Mouse (Mus musculus) brain, embryonic 14.5 days (tissue): Measurements from ENCODE around the gene Gcnt7. TPM values are rescaled to one million over a fixed set of nuclear protein-coding genes. Genes with fewer than 3 reads are reported as not detected.

Experiments
- DNase-seq: peaks from one replicate; pipeline ENCODE4 v3.0.0-alpha.2; 2011; ENCODE audit warnings: low read depth
- CTCF ChIP-seq: fragments of 200-500 bp; IDR thresholded peaks from 2 replicates; pipeline ENCODE4 v1.5.1; 2012; ENCODE audit warnings: inconsistent platforms, mild to moderate bottlenecking, moderate library complexity, borderline replicate concordance; ENCODE audit not compliant: insufficient read depth, insufficient read length; ENCODE audit errors: extremely low read depth
- POLR2A ChIP-seq: fragments of 200-500 bp; IDR thresholded peaks from 2 replicates; pipeline ENCODE4 v1.6.1; 2012; ENCODE audit warnings: mild to moderate bottlenecking, inconsistent platforms, borderline replicate concordance; ENCODE audit not compliant: poor library complexity, insufficient read depth, insufficient read length, severe bottlenecking; ENCODE audit errors: extremely low read depth
- polyA plus RNA-seq: library from polyadenylated mRNA; depleted of rRNA; stranded (reverse); fragments of >200 nt; gene quantifications from 2 replicates; pipeline ENCODE4 v1.2.3, GENCODE M21; 2012

The Gcnt7 gene
- polyA plus RNA-seq, 1 experiment = not detected

DNA sequence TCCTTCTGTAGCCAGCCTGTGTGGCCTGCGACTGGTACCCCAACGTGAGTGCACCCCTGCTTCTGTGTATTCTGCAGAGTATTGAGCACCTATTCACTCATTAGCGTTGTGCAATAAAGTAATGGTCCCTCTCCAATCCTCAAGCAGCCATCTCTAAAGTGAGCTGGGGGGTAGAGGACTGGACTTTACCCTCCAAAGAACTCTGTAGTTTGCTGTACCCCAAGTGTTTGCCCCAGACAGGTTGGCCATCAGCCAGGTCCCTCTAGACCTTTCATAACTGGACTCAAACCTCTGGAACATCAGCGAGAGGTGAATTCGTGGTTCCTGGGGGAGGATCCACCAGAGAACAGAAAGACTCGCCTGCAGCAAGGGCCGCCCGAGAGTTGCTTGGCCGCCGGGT, 5.9 kb downstream of the Gcnt7 start:
- TF ChIP-seq POLR2A = no peak
- TF ChIP-seq CTCF = no peak
- no peak for DNase-seq

DNA sequence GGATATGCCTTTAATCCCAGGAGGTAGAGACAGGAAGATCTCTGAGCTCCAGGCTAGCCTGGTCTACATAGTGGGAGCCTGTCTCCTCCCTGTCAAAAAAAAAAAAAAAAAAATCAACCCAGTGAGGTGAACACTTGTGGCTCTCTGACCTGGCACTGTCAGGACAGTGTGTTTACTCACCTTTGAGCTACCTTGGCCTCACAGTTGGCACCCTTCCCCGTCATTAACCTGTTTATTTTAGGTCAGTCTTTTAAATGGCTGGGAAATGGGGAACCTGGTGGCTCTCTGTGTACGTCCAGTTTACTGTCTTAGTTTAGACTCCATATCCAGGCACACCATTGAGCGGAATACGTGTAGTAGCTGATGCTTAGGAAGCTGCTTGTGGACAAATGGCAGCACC, 6.4 kb downstream of the Gcnt7 start:
- no peak for TF ChIP-seq POLR2A
- no peak for TF ChIP-seq CTCF

GRCm38 (mm10) chr2:172450640-172451039, 7.8 kb downstream of the Gcnt7 start:
- TF ChIP-seq CTCF = no peak
- TF ChIP-seq POLR2A = no peak
- DNase-seq = no peak

More for the DNA sequence above, 6.4 kb downstream of the Gcnt7 start:
- DNase-seq = no peak

DNA sequence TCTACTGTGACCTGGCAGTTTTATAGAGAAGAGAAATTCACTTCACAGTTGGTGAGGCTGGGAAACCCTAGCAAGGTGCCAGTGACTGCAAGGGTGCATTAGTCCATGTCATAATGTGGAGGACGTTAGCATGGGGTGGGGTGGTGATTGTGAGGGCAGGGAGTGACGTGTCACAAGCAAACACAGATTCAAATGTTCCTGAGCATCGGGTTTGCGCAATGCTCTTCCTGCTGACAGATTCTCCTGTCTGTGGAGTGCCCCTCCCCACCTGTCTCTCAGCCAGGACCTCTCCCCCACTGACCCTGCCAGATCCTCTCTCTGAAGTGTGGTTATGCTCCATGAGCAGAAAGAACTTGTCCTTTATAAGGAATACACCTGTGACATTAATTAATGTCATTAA, 10.1 kb downstream of the Gcnt7 start:
- no peak for DNase-seq
- TF ChIP-seq POLR2A (no peak), CTCF (no peak)

DNA sequence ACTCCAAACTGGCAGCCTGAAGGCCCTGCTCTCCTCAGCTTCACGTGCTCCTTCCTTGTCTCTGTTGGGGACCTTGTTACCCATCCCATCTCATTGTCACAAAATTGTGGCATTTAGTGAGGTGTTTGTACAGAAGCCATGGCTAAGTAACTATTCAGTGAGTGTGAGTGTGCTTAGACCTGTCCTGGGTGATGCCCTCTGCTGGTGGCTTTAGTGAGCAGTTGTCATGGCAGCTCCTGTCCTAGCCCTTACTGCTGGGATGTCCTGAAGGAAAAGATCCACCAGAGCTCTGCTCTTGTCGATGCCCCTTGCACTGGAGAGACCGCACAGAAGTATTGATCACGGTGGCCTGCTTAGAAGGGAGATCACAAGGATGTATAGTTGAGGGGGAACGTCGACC, 11.1 kb downstream of the Gcnt7 start:
- TF ChIP-seq CTCF = peak; percentile 50; the same call in 1 of the 2 replicates
- TF ChIP-seq POLR2A = no peak
- DNase-seq = no peak

- no peak for DNase-seq
- TF ChIP-seq POLR2A (no peak), CTCF (no peak)
Measured at GRCm38 (mm10) chr2:172445617-172446016, 12.8 kb downstream of the Gcnt7 start.

DNA sequence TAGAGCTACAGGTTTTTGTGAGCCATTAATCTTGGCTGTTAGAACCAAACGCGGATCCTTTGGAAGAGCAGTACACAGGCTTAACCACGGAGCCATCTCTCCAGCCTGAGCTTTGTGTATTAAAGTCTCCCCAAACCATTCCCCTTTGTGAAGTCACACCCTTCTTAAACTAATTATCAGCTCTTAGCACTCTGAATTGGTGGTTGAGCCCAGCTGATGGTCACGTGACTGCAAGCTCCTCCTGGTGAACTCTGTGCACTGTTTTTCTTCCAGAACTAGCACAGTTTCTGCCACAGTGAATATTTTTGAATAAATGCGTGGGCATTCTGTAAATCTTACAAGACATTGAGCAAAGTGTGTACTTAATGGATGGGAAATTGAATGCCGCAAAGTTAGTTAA, 17.2 kb downstream of the Gcnt7 start:
- peak; percentile 3 for DNase-seq
- no peak for TF ChIP-seq POLR2A
- TF ChIP-seq CTCF = no peak

DNA sequence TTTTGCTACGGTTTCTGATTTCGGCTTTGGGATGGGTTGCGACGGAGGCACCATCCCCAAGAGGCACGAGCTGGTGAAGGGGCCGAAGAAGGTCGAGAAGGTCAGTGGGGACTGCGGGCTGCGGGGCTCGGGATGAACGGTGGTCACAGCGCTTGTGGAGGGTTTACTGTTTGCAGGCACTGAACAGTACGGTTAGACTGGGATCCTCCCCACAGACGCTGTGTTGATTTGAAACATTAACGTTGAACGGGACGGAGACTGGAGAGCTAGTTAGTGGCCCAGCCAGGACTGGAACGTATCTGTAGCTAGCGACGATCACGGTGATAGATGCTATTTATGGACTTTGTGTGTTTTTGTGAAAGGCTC, 17.8 kb downstream of the Gcnt7 start:
- TF ChIP-seq POLR2A = no peak
- no peak for TF ChIP-seq CTCF
- DNase-seq = no peak

- peak; percentile 99 for DNase-seq
- peak; percentile 37; the same call in 1 of the 2 replicates for TF ChIP-seq POLR2A
- no peak for TF ChIP-seq CTCF
Measured at GRCm38 (mm10) chr2:172439843-172440639, 18.4 kb downstream of the Gcnt7 start, which contains the start of gene Rtf2. Gene Rtf2, plus strand, starts transcription at chr2:172440556.

DNA sequence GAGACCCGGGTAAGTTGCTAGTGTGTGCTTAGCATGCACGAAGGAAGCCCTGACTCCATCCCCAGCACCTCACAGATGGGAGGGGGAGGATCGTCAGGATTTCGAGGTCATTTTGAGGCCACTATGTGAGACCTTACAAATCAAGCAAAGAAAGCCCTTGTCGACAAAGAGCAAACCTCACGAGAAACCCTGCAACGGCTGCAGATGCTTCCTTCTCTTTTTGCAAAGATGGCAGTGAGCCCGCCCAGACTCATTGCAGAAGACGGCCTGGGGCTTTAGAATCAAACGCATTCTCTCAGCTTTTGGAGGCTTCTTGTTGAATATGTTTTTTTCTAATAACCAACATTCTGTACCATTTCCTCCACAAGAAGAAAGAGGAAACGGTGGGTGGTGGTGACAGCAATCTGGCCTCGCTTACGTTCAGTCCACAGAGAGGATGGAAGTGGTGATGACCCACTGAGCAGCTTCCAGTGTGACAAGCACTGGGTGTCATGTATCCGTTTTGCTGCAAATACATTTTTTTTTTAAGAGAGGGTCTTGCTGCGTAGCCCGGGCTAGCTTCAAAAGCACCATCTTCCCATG, 20.9 kb downstream of the Gcnt7 start:
- no peak for TF ChIP-seq POLR2A

DNA sequence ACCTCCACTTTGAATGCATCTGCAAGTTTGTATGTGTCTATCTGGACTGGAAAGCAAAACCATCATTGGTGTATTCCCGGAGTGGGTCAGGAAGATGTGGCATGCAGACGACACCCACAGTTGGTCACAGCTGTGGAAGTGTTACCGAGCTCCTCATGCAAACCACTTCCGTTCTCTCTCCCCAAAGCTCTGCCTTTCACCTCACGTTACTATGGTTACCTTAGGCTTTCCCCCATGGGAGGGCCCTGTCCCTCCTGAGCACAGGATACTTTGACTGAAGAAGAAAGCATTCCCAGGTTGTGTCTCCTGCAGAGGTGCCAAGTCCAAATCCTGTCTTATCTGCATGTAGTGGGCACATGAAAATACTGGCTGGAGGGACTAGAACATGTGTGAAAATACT, 24.6 kb downstream of the Gcnt7 start:
- TF ChIP-seq CTCF = no peak
- TF ChIP-seq POLR2A = no peak

More for the DNA sequence above, 20.9 kb downstream of the Gcnt7 start:
- DNase-seq = no peak

DNA sequence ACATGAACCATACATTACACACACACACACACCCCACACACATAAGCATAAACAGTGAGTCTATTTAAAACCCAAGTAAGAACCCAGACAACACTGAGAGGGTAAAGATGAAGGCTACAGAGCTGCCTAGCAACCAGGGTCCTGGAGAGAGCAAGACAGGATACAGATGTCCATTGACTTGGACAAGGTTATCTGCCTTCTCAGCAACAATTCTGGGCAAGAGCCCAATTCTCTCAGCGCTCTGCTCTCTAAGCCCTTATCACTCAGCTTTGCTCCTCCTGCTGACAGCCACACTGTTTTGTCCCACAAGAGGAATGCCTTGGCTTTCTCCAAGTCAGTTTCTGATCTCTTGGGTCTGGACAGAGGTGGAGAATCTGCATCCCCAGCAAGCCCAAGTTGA, 27.8 kb downstream of the Gcnt7 start:
- TF ChIP-seq POLR2A (no peak), CTCF (no peak)
- no peak for DNase-seq

More for the DNA sequence above, 24.6 kb downstream of the Gcnt7 start:
- DNase-seq = no peak
